Comparison of ENCODE assay signal across 9 mouse cellular contexts in the genomic region with DNA sequence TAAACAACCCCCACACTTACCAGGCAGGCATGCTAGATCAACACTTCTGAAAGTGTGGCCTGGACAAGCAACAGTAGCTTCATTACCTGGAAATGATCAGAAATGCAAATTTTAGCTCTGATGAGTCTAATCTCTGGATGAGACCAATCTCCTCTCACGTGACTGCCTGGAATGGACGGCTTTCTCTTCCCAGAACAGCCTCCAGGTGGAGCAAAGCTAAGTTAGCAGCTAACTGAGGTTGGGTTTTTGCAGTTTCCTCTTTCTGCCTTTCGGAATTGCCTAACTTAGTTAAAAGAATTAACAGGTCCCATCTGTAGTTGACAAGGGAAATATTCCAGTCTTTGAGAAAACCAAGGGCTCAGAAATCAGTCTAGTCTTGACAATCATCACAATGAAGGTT. TPM values are rescaled to one million over a fixed set of nuclear protein-coding genes. Genes with fewer than 3 reads are reported as not detected.
DNase-seq lines count a peak whose midpoint lies in the region; ATAC-seq and TF ChIP-seq lines count a peak whose summit lies in the region.
"Had no signal": no experiment of that assay in that cellular context is flagged by ENCODE, and none has a peak within 500 bp of the region (broad histone marks: within the 10 kb centered on the region; RNA-seq: fewer than 3 reads in every experiment).

No protein-coding gene starts in this region.

- no peaks in the 10 kb centered on the region for H3K4me1 ChIP-seq in lung, postnatal 0 days (ENCODE audit: insufficient read depth, low read depth, low read length)
- H3K4me1 ChIP-seq in lung, adult 2 months (ENCODE audit: control insufficient read depth, insufficient read depth, low read length) = no peaks in the 10 kb centered on the region
- H3K4me1 ChIP-seq: lung, embryonic 15.5 days had no signal

- no peaks in the 10 kb centered on the region for H3K27me3 ChIP-seq in lung, postnatal 0 days (replicated peaks; ENCODE audit: insufficient read depth, low read length)

- H3K36me3 ChIP-seq in lung, postnatal 0 days (ENCODE audit: insufficient read depth, low read length) = no peaks in the 10 kb centered on the region
- H3K36me3 ChIP-seq: lung, embryonic 15.5 days had no signal

- H3K4me3 ChIP-seq in lung, postnatal 0 days (ENCODE audit: low read depth, low read length) = no peak overlapping the region
- H3K4me3 ChIP-seq in lung, adult 2 months (replicated peaks; ENCODE audit: extremely low read depth, low read depth, low read length) = no peak overlapping the region
- H3K4me3 ChIP-seq: lung, embryonic 15.5 days had no signal

- WGBS in lung, postnatal 0 days = 20% methylated on average over 3 of the region's 3 CpGs
- 19% methylated on average over 3 of the region's 3 CpGs for WGBS in lung, adult 2 months

- H3K27ac ChIP-seq in lung, postnatal 0 days (ENCODE audit: low read length) = no peak overlapping the region
- H3K27ac ChIP-seq: lung, embryonic 15.5 days had no signal

- H3K9me3 ChIP-seq in lung, postnatal 0 days (ENCODE audit: low read length) = no peaks in the 10 kb centered on the region
- H3K9me3 ChIP-seq: lung, embryonic 15.5 days had no signal

- ATAC-seq in frontal cortex, adult (ENCODE audit: low TSS enrichment) = peak; percentile 73
- no peak for ATAC-seq in lung, postnatal 0 days
- ATAC-seq in monocyte, adult 5-6 weeks (replicated peaks; ENCODE audit: insufficient number of reproducible peaks, low FRiP score, low TSS enrichment, poor library complexity, severe bottlenecking) = peak; percentile 61

- TF ChIP-seq EP300 in lung, postnatal 0 days (IDR thresholded peaks at IDR 0.05) = no peak

- peak; percentile 67 for TF ChIP-seq CTCF in lung, postnatal 0 days (IDR thresholded peaks at IDR 0.05)
- TF ChIP-seq CTCF in lung, adult 2 months (IDR thresholded peaks at IDR 0.05; ENCODE audit: insufficient read depth, low read length) = no peak

- H3K4me2 ChIP-seq in lung, postnatal 0 days (replicated peaks; ENCODE audit: low read depth, low read length) = no peak overlapping the region
- H3K4me2 ChIP-seq: lung, embryonic 15.5 days had no signal

- H3K9ac ChIP-seq in lung, postnatal 0 days (replicated peaks; ENCODE audit: low read depth) = no peak overlapping the region
- H3K9ac ChIP-seq: lung, embryonic 15.5 days had no signal

- DNase-seq in frontal cortex, postnatal 14 days (ENCODE audit: low spot score in 2 of 2) = no peak
- peak; percentile 65 for DNase-seq in lung, postnatal 0 days (ENCODE audit: low spot score)
- DNase-seq in lung, adult 2 months = no peak
- peak; percentile 33 for DNase-seq in adrenal gland, postnatal 14 days
- DNase-seq in cerebellum, adult 9-11 months = no peak
- no peak for DNase-seq in spleen, postnatal 4 days (ENCODE audit: low spot score in 2 of 2)

- TF ChIP-seq POLR2A in lung, adult 2 months (IDR thresholded peaks at IDR 0.05; ENCODE audit: borderline replicate concordance, extremely low read depth, low read depth, low read length) = no peak

RNA-seq across cellular contexts. Expression of a gene that starts 8.1 kb away (rescaled TPM):
- polyA plus RNA-seq in lung, postnatal 0 days (2015; fragmentation: Nextera tagmentation; extraction: Ambion mirVana) = 13.6 and 13.9 TPM in 2 replicates
- polyA plus RNA-seq in lung, adult 2 months (2012; rRNA removed) = 6.8 and 7.1 TPM in 2 replicates
- total RNA-seq in adrenal gland, postnatal 14 days (2021) = 1.1 and 2.2 TPM in 2 replicates
- 3.0 to 3.4 TPM (median 3.3 TPM) in 3 replicates for total RNA-seq in monocyte, adult 5-6 weeks (2017)

Comparison
In these comparisons a context has a peak if more than half of its experiments do, and no peak if none do; other contexts are left out.
1. DNase-seq: peak in lung, postnatal 0 days (single experiment) and adrenal gland, postnatal 14 days (single experiment); none in frontal cortex, postnatal 14 days (0 of 2), lung, adult 2 months (single experiment), cerebellum, adult 9-11 months (single experiment) and spleen, postnatal 4 days (0 of 2).